Mouse (Mus musculus) midbrain, postnatal 0 days (tissue): ENCODE measurements around the gene Tusc2. TPM values are rescaled to one million over a fixed set of nuclear protein-coding genes. Genes with fewer than 3 reads are reported as not detected.

Experiments
- ATAC-seq: fragments of 200-750 bp; cut with Nextera tagmentation; 2 replicates; pipeline ENCODE4 v1.8.0; 2017; ENCODE audit warnings: moderate number of reproducible peaks, mild to moderate bottlenecking, moderate TSS enrichment, moderate library complexity; ENCODE audit not compliant: low FRiP score
- DNase-seq: peaks from one replicate; pipeline ENCODE4 v3.0.0-alpha.2; 2015; ENCODE audit warnings: low spot score
- H3K27ac ChIP-seq: fragments of 300-500 bp; sonication (generic); 2 replicates; pipeline ENCODE4 v1.5.1; 2014; ENCODE audit warnings: low read depth, mild to moderate bottlenecking, low read length, mixed read lengths
- H3K27me3 ChIP-seq: fragments of 300-500 bp; sonication (generic); 2 replicates; pipeline ENCODE4 v1.6.1; 2014; ENCODE audit warnings: low read length, control low read depth, mixed read lengths; ENCODE audit not compliant: insufficient read depth
- H3K36me3 ChIP-seq: fragments of 300-500 bp; sonication (generic); 2 replicates; pipeline ENCODE4 v1.6.1; 2014; ENCODE audit warnings: low read length, control low read depth, mixed read lengths; ENCODE audit not compliant: insufficient read depth
- H3K4me1 ChIP-seq: fragments of 300-500 bp; sonication (generic); 2 replicates; pipeline ENCODE4 v1.6.1; 2014; ENCODE audit warnings: mild to moderate bottlenecking, control low read depth, antibody characterized with exemption, low read length, mixed read lengths; ENCODE audit not compliant: insufficient read depth
- H3K4me2 ChIP-seq: fragments of 300-500 bp; sonication (generic); 2 replicates; pipeline ENCODE4 v1.6.1; 2014; ENCODE audit warnings: low read depth, mild to moderate bottlenecking, low read length, mixed read lengths; ENCODE audit not compliant: poor library complexity, severe bottlenecking
- H3K4me3 ChIP-seq: fragments of 300-500 bp; sonication (generic); 2 replicates; pipeline ENCODE4 v1.5.1; 2014; ENCODE audit warnings: low read depth, mild to moderate bottlenecking, low read length, moderate library complexity
- H3K9ac ChIP-seq: fragments of 300-500 bp; sonication (generic); replicated peaks from 2 replicates; pipeline ENCODE4 v1.6.1; 2014; ENCODE audit warnings: mild to moderate bottlenecking, low read length, moderate library complexity, mixed read lengths; ENCODE audit not compliant: poor library complexity, severe bottlenecking
- H3K9me3 ChIP-seq: fragments of 300-500 bp; sonication (generic); 2 replicates; pipeline ENCODE4 v1.6.1; 2016; ENCODE audit warnings: low read length, control low read depth
- CTCF ChIP-seq: IDR thresholded peaks from 2 replicates; pipeline ENCODE4 v1.5.1; 2016; ENCODE audit warnings: antibody characterized with exemption, mild to moderate bottlenecking
- WGBS: fragments of 180-500 bp; shearing (Covaris S2); extraction: QIAGEN DNeasy Blood & Tissue Kit; methylation state at CpG from one replicate; pipeline ENCODE4 v1.1.7; 2014; 5-methylcytosine and 5-hydroxymethylcytosine counted together
- polyA plus RNA-seq: library from polyadenylated mRNA; unstranded; fragments of >200 nt; fragmentation: Nextera tagmentation; extraction: Ambion mirVana; gene quantifications from 2 replicates; pipeline ENCODE4 v1.2.1, GENCODE M21; 2015
- total RNA-seq: library from RNA; depleted of rRNA; stranded (reverse); fragments of >200 nt; gene quantifications from 2 replicates; pipeline ENCODE4 v1.2.3, GENCODE M21; 2014; rRNA removed

The Tusc2 gene
- total and polyA plus RNA-seq, 2 experiments from 2014 or later, result 132 to 142 TPM

DNA sequence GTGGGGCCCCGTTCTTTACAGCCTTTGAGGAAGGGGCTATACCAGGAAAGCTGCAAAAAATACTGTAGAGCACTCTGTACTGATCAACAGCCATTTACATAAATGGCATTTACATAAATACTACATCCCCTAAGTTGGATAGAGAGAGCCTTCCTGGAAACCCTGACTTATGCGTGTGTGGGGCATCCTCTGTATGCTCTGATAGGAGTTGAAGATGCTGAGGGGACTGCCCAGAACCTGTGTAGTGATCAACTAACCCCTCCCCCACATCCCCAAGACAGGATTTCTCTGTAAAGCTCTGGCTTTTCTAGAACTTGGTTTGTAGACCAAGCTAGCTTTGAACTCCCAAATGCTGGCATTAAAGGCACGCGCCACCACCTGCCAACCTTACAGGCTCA is 46.4 kb downstream of the Tusc2 start:
- H3K27ac ChIP-seq, result no peak overlapping the region
- no peak for DNase-seq
- H3K9ac ChIP-seq, result no peak overlapping the region
- TF ChIP-seq CTCF, result no peak
- ATAC-seq, result no peak
- 62% methylated on average over 4 of the region's 4 CpGs for WGBS
- H3K9me3 ChIP-seq, result no peaks in the 10 kb centered on the region
- H3K36me3 ChIP-seq, result peaks cover 4% of the 10 kb centered on the region; the same call in 1 of the 2 replicates
- no peaks in the 10 kb centered on the region for H3K27me3 ChIP-seq
- H3K4me3 ChIP-seq, result no peak overlapping the region
- no peak overlapping the region for H3K4me2 ChIP-seq
- peaks cover 9% of the 10 kb centered on the region for H3K4me1 ChIP-seq

DNA sequence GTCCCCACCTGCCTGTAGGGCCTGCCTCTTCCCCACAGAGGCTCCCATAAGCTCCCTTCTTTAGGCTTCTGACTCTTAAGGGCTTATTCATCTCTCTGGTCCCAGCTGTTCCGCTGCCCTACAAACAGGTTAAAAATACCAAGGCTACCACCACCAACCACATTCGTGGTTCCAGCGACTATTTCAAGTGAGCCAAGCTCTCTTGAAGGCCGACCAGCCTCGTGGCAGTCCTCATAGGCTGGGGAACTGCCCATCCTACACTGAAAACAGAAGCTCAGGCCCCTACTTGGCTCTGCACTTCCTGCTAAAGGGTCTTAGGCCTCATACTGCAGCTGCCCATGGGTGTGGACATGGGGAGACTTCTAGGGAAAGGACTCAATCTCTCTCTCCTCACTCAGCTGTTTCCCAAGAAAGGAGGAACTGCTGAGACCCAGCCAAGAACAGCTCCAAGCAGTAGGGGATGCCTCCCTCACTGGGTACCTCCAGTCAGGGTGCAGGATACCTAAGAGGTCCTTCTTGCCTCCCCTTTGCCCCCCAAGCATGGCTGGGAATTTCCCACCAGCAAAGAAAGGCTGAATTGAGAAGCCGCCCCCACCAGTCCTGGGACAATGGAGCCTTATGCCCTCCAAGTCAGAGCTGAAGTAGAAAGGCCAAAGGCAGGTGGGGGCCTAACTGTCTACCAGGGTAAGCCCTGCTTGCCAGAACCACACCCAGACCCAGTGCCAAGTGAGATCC is 48.6 kb downstream of the Tusc2 start:
- WGBS, result 64% methylated on average over 6 of the region's 6 CpGs
- DNase-seq, result no peak
- H3K4me3 ChIP-seq, result no peak overlapping the region

DNA sequence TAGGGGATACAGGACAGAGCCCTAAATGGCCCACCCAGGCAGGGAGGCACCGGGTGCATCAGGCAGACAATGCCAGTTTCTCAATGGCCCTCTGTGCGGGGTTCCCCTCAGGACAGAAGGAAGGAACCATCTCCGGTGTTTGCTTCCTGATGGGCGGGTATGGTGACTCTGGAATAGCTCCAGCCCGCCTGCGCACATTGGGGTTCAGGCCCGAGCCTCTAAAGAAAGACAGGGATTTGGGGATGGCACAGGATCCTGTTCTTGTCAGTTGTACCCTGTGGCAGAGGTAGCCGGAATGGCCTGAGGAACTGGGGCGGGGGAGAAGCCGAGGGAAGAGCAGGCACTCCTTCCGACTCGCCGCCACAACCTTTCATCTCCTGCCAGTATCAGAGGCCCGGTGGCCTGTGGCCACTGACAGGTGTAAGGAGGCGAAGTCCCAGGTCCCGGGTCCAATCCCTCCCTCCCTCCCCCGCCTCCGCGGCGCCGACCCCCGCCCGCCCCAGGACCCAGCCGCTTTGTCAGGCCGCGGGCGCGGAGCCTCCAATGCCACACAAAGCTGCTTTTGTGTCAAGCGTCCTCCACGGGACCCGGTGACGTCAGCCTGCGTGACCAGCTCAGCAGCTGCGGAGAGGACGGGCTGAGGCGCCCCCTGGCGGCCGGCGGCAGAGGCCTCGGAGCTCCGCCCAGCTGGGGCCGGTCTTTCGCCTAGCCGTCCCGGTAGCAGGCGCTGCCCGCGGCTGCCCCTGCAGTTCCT is 49.3 kb downstream of the Tusc2 start:
- peak; percentile 95 for TF ChIP-seq CTCF
- DNase-seq, result peak; percentile 98
- Histone ChIP-seq H3K4me2 (peak overlapping the region; percentile 56), H3K36me3 (peaks cover 28% of the 10 kb centered on the region), H3K4me3 (peak overlapping the region; percentile 26; the same call in 1 of the 2 replicates), H3K9me3 (no peaks in the 10 kb centered on the region), H3K4me1 (peaks cover 9% of the 10 kb centered on the region), H3K9ac (peak overlapping the region; percentile 62), H3K27me3 (no peaks in the 10 kb centered on the region), H3K27ac (peak overlapping the region; percentile 97)
- 3% methylated on average over 34 of the region's 48 CpGs for WGBS
- ATAC-seq, result peak; percentile 92

More for the DNA sequence above, 48.6 kb downstream of the Tusc2 start:
- peaks cover 9% of the 10 kb centered on the region for H3K4me1 ChIP-seq
- ATAC-seq, result no peak
- H3K9ac ChIP-seq, result peak overlapping the region; percentile 62
- no peaks in the 10 kb centered on the region for H3K27me3 ChIP-seq
- H3K27ac ChIP-seq, result peak overlapping the region; percentile 97
- H3K4me2 ChIP-seq, result peak overlapping the region; percentile 56
- H3K36me3 ChIP-seq, result peaks cover 24% of the 10 kb centered on the region
- H3K9me3 ChIP-seq, result no peaks in the 10 kb centered on the region
- TF ChIP-seq CTCF, result no peak

DNA sequence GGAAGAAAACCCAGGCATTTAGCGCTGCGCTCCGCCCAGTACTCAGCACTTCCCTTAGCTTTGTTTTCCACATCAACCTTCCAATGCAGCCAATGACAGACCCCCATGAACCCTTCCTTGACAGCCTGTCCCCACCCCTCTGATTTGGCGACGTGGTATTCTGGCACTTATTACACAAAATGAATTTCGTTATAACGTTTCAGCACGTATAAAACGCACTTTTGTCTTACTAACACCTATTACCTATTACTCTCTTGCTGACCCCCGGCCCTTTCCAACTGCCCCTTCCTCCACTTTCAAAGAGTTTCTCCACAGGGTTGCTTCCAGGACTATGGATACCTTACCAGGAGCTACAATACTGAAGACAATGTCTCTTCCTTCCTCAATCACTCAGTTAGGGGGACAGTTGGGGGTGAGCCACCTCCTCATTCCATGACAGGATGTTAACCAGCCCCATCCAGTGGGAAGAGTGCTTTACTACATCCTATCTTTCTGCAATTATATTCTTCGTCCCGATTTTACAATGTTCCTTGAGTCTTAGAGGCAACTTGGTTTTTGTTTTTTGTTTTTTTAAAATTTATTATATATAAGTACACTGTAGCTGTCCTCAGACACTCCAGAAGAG is 50.0 kb downstream of the Tusc2 start:
- Histone ChIP-seq H3K9me3 (no peaks in the 10 kb centered on the region), H3K4me1 (peaks cover 9% of the 10 kb centered on the region), H3K27me3 (no peaks in the 10 kb centered on the region), H3K4me3 (peak overlapping the region; percentile 26; the same call in 1 of the 2 replicates), H3K9ac (no peak overlapping the region), H3K4me2 (peak overlapping the region; percentile 56), H3K27ac (peak overlapping the region; percentile 97), H3K36me3 (peaks cover 33% of the 10 kb centered on the region)
- TF ChIP-seq CTCF, result no peak; the same call in 1 of the 2 replicates
- WGBS, result 8% methylated on average over 12 of the region's 12 CpGs
- ATAC-seq (peak; percentile 53; the same call in 1 of the 2 replicates), DNase-seq (peak; percentile 73)

DNA sequence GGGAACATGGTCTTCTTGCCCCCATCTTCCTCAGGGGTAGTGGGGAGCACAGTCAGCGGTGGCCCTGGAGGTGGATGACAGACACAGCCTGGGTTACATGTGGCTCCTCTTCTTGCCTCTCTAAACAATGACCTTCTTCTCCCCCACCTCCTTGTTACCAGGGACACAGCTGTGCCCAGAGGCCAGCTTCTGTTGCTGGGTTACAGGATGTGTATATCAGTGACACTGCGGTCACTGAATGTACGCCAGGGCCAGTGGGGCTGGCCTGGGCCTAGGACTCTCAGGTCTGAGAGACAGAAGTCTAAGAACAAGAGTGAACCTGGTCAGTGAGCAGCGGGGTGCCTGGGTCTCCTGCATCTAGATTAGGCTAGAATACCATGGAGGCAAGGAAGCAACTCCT is 52.0 kb downstream of the Tusc2 start:
- 39% methylated on average over 4 of the region's 4 CpGs for WGBS
- Histone ChIP-seq H3K4me3 (no peak overlapping the region), H3K9me3 (no peaks in the 10 kb centered on the region), H3K27me3 (no peaks in the 10 kb centered on the region), H3K9ac (no peak overlapping the region), H3K4me2 (no peak overlapping the region), H3K27ac (no peak overlapping the region), H3K4me1 (peaks cover 9% of the 10 kb centered on the region), H3K36me3 (peaks cover 53% of the 10 kb centered on the region)
- ATAC-seq (no peak), DNase-seq (no peak)
- no peak for TF ChIP-seq CTCF

Other genes starting within 250 kb of the Tusc2 start
- gene Hemk1, start 224.9 kb upstream of the Tusc2 start, total RNA-seq, result 15.8 and 21.3 TPM in 2 replicates
- gene Hemk1, start 224.9 kb upstream of the Tusc2 start, polyA plus RNA-seq, result 15.9 and 19.4 TPM in 2 replicates
- 11.0 and 13.6 TPM in 2 replicates for gene 6430571L13Rik, start 222.7 kb upstream of the Tusc2 start, total RNA-seq
- gene 6430571L13Rik, start 222.7 kb upstream of the Tusc2 start, polyA plus RNA-seq, result 10.4 and 11.1 TPM in 2 replicates
- gene Cacna2d2, start 163.6 kb upstream of the Tusc2 start, total RNA-seq, result 138 and 191 TPM in 2 replicates
- gene Cacna2d2, start 163.6 kb upstream of the Tusc2 start, polyA plus RNA-seq, result 8.4 and 9.0 TPM in 2 replicates
- gene Tmem115, start 29.3 kb upstream of the Tusc2 start, total RNA-seq, result 57.8 and 70.4 TPM in 2 replicates
- 51.9 and 53.6 TPM in 2 replicates for gene Tmem115, start 29.3 kb upstream of the Tusc2 start, polyA plus RNA-seq
- gene Cyb561d2, start 21.1 kb upstream of the Tusc2 start, total RNA-seq, result 39.0 and 50.8 TPM in 2 replicates
- 50.0 and 58.1 TPM in 2 replicates for gene Cyb561d2, start 21.1 kb upstream of the Tusc2 start, polyA plus RNA-seq
- gene Nprl2, start 21.0 kb upstream of the Tusc2 start, total RNA-seq, result 55.5 and 68.7 TPM in 2 replicates
- 60.0 and 66.5 TPM in 2 replicates for gene Nprl2, start 21.0 kb upstream of the Tusc2 start, polyA plus RNA-seq
- 3.3 and 4.2 TPM in 2 replicates for gene Zmynd10, start 16.0 kb upstream of the Tusc2 start, total RNA-seq
- gene Zmynd10, start 16.0 kb upstream of the Tusc2 start, polyA plus RNA-seq, result 4.9 and 5.0 TPM in 2 replicates
- gene Rassf1, start 11.7 kb upstream of the Tusc2 start, total RNA-seq, result 21.1 and 25.7 TPM in 2 replicates
- 33.4 and 36.6 TPM in 2 replicates for gene Rassf1, start 11.7 kb upstream of the Tusc2 start, polyA plus RNA-seq
- 65.3 and 65.4 TPM in 2 replicates for gene Hyal2, start 4.7 kb downstream of the Tusc2 start, total RNA-seq
- 42.7 and 47.9 TPM in 2 replicates for gene Hyal2, start 4.7 kb downstream of the Tusc2 start, polyA plus RNA-seq
- 2.4 and 3.5 TPM in 2 replicates for gene Hyal1, start 13.7 kb downstream of the Tusc2 start, total RNA-seq
- gene Hyal1, start 13.7 kb downstream of the Tusc2 start, polyA plus RNA-seq, result 2.5 and 2.9 TPM in 2 replicates
- 22.7 and 35.4 TPM in 2 replicates for gene Naa80, start 15.6 kb downstream of the Tusc2 start, total RNA-seq
- gene Naa80, start 15.6 kb downstream of the Tusc2 start, polyA plus RNA-seq, result 20.4 and 24.4 TPM in 2 replicates
- 1.1 and 4.3 TPM in 2 replicates for gene Hyal3, start 17.6 kb downstream of the Tusc2 start, total RNA-seq
- gene Hyal3, start 17.6 kb downstream of the Tusc2 start, polyA plus RNA-seq, result 1.8 and 2.2 TPM in 2 replicates
- gene Ifrd2, start 24.4 kb downstream of the Tusc2 start, total RNA-seq, result 8.4 and 8.9 TPM in 2 replicates
- 6.5 and 7.5 TPM in 2 replicates for gene Ifrd2, start 24.4 kb downstream of the Tusc2 start, polyA plus RNA-seq
- 5.7 and 16.7 TPM in 2 replicates for gene Sema3b, start 46.0 kb downstream of the Tusc2 start, total RNA-seq
- gene Sema3b, start 46.0 kb downstream of the Tusc2 start, polyA plus RNA-seq, result 4.0 and 5.1 TPM in 2 replicates
- 224 and 241 TPM in 2 replicates for gene Gnai2, start 72.1 kb downstream of the Tusc2 start, total RNA-seq
- 260 and 264 TPM in 2 replicates for gene Gnai2, start 72.1 kb downstream of the Tusc2 start, polyA plus RNA-seq
- 70.0 and 94.5 TPM in 2 replicates for gene Slc38a3, start 106.3 kb downstream of the Tusc2 start, total RNA-seq
- gene Slc38a3, start 106.3 kb downstream of the Tusc2 start, polyA plus RNA-seq, result 37.6 and 44.6 TPM in 2 replicates
- gene Gnat1, start 116.5 kb downstream of the Tusc2 start, total RNA-seq, result 0.52 and 0.55 TPM in 2 replicates
- gene Gnat1, start 116.5 kb downstream of the Tusc2 start, polyA plus RNA-seq, result 2.3 and 2.6 TPM in 2 replicates
- gene Sema3f, start 147.2 kb downstream of the Tusc2 start, total RNA-seq, result 115 and 120 TPM in 2 replicates
- gene Sema3f, start 147.2 kb downstream of the Tusc2 start, polyA plus RNA-seq, result 13.5 and 14.1 TPM in 2 replicates
- gene Rbm5, start 207.7 kb downstream of the Tusc2 start, total RNA-seq, result 142 and 145 TPM in 2 replicates
- gene Rbm5, start 207.7 kb downstream of the Tusc2 start, polyA plus RNA-seq, result 159 and 160 TPM in 2 replicates